Mouse (Mus musculus): ENCODE data around the gene Rps6ka3.

- TF ChIP-seq GATA1 (IDR thresholded peaks at IDR 0.05; ENCODE audit: borderline replicate concordance, low read length) (no peak), FLI1 (IDR thresholded peaks at IDR 0.05; ENCODE audit: low read length) (no peak)
Observed at GRCm38 (mm10) chrX:159256040-159256852, 46.1 kb downstream of the Rps6ka3 start.

Data from megakaryocyte, embryonic 14.5 days (primary cell).